Mouse (Mus musculus): ENCODE data around the gene Aff4. TPM values are rescaled to one million over a fixed set of nuclear protein-coding genes. Genes with fewer than 3 reads are reported as not detected.

Aff4 gene
- polyA plus RNA-seq, 1 experiment: 856 TPM

- peak overlapping the region; percentile 86 for H3K4me3 ChIP-seq (ENCODE audit: insufficient read depth, low read depth, low read length)
- TF ChIP-seq POLR2A (IDR thresholded peaks at IDR 0.05; ENCODE audit: insufficient read depth, low read depth, low read length) (no peak), CTCF (IDR thresholded peaks at IDR 0.05; ENCODE audit: insufficient read depth, low read depth, low read length) (no peak)
- under 1% methylated on average over 34 of the region's 34 CpGs for WGBS
- peaks cover 5% of the 10 kb centered on the region; the same call in 1 of the 2 replicates for H3K4me1 ChIP-seq (ENCODE audit: control insufficient read depth, insufficient read depth, low read length)
- H3K27ac ChIP-seq (ENCODE audit: insufficient read depth, low read depth, low read length): peak overlapping the region; percentile 92
Observed at GRCm38 (mm10) chr11:53430300-53430669, 79.7 kb downstream of the Aff4 start.

- H3K27ac ChIP-seq (ENCODE audit: insufficient read depth, low read depth, low read length): peak within 1 kb of the TSS; percentile 92
- H3K4me1 ChIP-seq (ENCODE audit: control insufficient read depth, insufficient read depth, low read length): peaks cover 2% of the 10 kb centered on the region; the same call in 1 of the 2 replicates
- TF ChIP-seq POLR2A (IDR thresholded peaks at IDR 0.05; ENCODE audit: insufficient read depth, low read depth, low read length) (peak; percentile 82), CTCF (IDR thresholded peaks at IDR 0.05; ENCODE audit: insufficient read depth, low read depth, low read length) (no peak)
- peak within 1 kb of the TSS; percentile 86 for H3K4me3 ChIP-seq (ENCODE audit: insufficient read depth, low read depth, low read length)
- under 1% methylated on average over 44 of the region's 44 CpGs for WGBS
Observed at GRCm38 (mm10) chr11:53430670-53431346, 80.2 kb downstream of the Aff4 start, which contains the start of the genes Uqcrq and Gdf9. TSS of gene Uqcrq (minus strand) at chr11:53430831. TSS of gene Gdf9 (plus strand) at chr11:53431023.

- H3K4me3 ChIP-seq (ENCODE audit: insufficient read depth, low read depth, low read length): peak overlapping the region; percentile 86
- 10% methylated on average over 9 of the region's 9 CpGs for WGBS
- peak overlapping the region; percentile 70 for H3K27ac ChIP-seq (ENCODE audit: insufficient read depth, low read depth, low read length)
- peaks cover 2% of the 10 kb centered on the region; the same call in 1 of the 2 replicates for H3K4me1 ChIP-seq (ENCODE audit: control insufficient read depth, insufficient read depth, low read length)
- TF ChIP-seq CTCF (IDR thresholded peaks at IDR 0.05; ENCODE audit: insufficient read depth, low read depth, low read length): no peak
- TF ChIP-seq POLR2A (IDR thresholded peaks at IDR 0.05; ENCODE audit: insufficient read depth, low read depth, low read length): no peak
Observed at GRCm38 (mm10) chr11:53431347-53432056, 80.9 kb downstream of the Aff4 start.

- Histone ChIP-seq H3K4me3 (ENCODE audit: insufficient read depth, low read depth, low read length) (no peak overlapping the region), H3K4me1 (ENCODE audit: control insufficient read depth, insufficient read depth, low read length) (peaks cover 2% of the 10 kb centered on the region; the same call in 1 of the 2 replicates), H3K27ac (ENCODE audit: insufficient read depth, low read depth, low read length) (no peak overlapping the region)
- TF ChIP-seq CTCF (IDR thresholded peaks at IDR 0.05; ENCODE audit: insufficient read depth, low read depth, low read length): no peak
- no peak for TF ChIP-seq POLR2A (IDR thresholded peaks at IDR 0.05; ENCODE audit: insufficient read depth, low read depth, low read length)
- WGBS: 66% methylated on average over 6 of the region's 6 CpGs
Observed at GRCm38 (mm10) chr11:53433057-53433456, 82.4 kb downstream of the Aff4 start.

- 87% methylated on average over 8 of the region's 8 CpGs for WGBS
- H3K27ac ChIP-seq (ENCODE audit: insufficient read depth, low read depth, low read length): no peak overlapping the region
- no peak for TF ChIP-seq CTCF (IDR thresholded peaks at IDR 0.05; ENCODE audit: insufficient read depth, low read depth, low read length)
- no peak for TF ChIP-seq POLR2A (IDR thresholded peaks at IDR 0.05; ENCODE audit: insufficient read depth, low read depth, low read length)
- H3K4me1 ChIP-seq (ENCODE audit: control insufficient read depth, insufficient read depth, low read length): no peaks in the 10 kb centered on the region
- no peak overlapping the region for H3K4me3 ChIP-seq (ENCODE audit: insufficient read depth, low read depth, low read length)
Observed at GRCm38 (mm10) chr11:53435504-53435903, 84.9 kb downstream of the Aff4 start.

- 89% methylated on average over 6 of the region's 6 CpGs for WGBS
- H3K4me3 ChIP-seq (ENCODE audit: insufficient read depth, low read depth, low read length): no peak overlapping the region
- TF ChIP-seq POLR2A (IDR thresholded peaks at IDR 0.05; ENCODE audit: insufficient read depth, low read depth, low read length) (no peak), CTCF (IDR thresholded peaks at IDR 0.05; ENCODE audit: insufficient read depth, low read depth, low read length) (no peak)
Observed at GRCm38 (mm10) chr11:53436338-53436737, 85.7 kb downstream of the Aff4 start.

GRCm38 (mm10) chr11:53441921-53442320, 91.3 kb downstream of the Aff4 start:
- 62% methylated on average over 12 of the region's 12 CpGs for WGBS
- Histone ChIP-seq H3K4me3 (ENCODE audit: insufficient read depth, low read depth, low read length) (no peak overlapping the region), H3K27ac (ENCODE audit: insufficient read depth, low read depth, low read length) (no peak overlapping the region), H3K4me1 (ENCODE audit: control insufficient read depth, insufficient read depth, low read length) (no peaks in the 10 kb centered on the region)
- TF ChIP-seq POLR2A (IDR thresholded peaks at IDR 0.05; ENCODE audit: insufficient read depth, low read depth, low read length) (no peak), CTCF (IDR thresholded peaks at IDR 0.05; ENCODE audit: insufficient read depth, low read depth, low read length) (no peak)

More at GRCm38 (mm10) chr11:53436338-53436737, 85.7 kb downstream of the Aff4 start:
- Histone ChIP-seq H3K4me1 (ENCODE audit: control insufficient read depth, insufficient read depth, low read length) (no peaks in the 10 kb centered on the region), H3K27ac (ENCODE audit: insufficient read depth, low read depth, low read length) (no peak overlapping the region)

GRCm38 (mm10) chr11:53443861-53444260, 93.2 kb downstream of the Aff4 start:
- TF ChIP-seq POLR2A (IDR thresholded peaks at IDR 0.05; ENCODE audit: insufficient read depth, low read depth, low read length) (no peak), CTCF (IDR thresholded peaks at IDR 0.05; ENCODE audit: insufficient read depth, low read depth, low read length) (no peak)
- WGBS: 24% methylated on average over 6 of the region's 6 CpGs
- H3K27ac ChIP-seq (ENCODE audit: insufficient read depth, low read depth, low read length): no peak overlapping the region
- no peak overlapping the region for H3K4me3 ChIP-seq (ENCODE audit: insufficient read depth, low read depth, low read length)
- H3K4me1 ChIP-seq (ENCODE audit: control insufficient read depth, insufficient read depth, low read length): no peaks in the 10 kb centered on the region

- TF ChIP-seq CTCF (IDR thresholded peaks at IDR 0.05; ENCODE audit: insufficient read depth, low read depth, low read length) (no peak), POLR2A (IDR thresholded peaks at IDR 0.05; ENCODE audit: insufficient read depth, low read depth, low read length) (no peak)
- Histone ChIP-seq H3K4me1 (ENCODE audit: control insufficient read depth, insufficient read depth, low read length) (no peaks in the 10 kb centered on the region; the same call in 1 of the 2 replicates), H3K27ac (ENCODE audit: insufficient read depth, low read depth, low read length) (no peak overlapping the region), H3K4me3 (ENCODE audit: insufficient read depth, low read depth, low read length) (no peak overlapping the region)
- 85% methylated on average over 13 of the region's 13 CpGs for WGBS
Observed at GRCm38 (mm10) chr11:53445562-53445961, 94.9 kb downstream of the Aff4 start.

Measured in olfactory bulb, adult 2 months (tissue).